Mouse (Mus musculus) testis, adult 2 months (tissue): ENCODE measurements around the gene Crat. TPM values are rescaled to one million over a fixed set of nuclear protein-coding genes. Genes with fewer than 3 reads are reported as not detected.

Experiments used
- H3K27ac ChIP-seq: fragments of 200-500 bp; 2 replicates; pipeline ENCODE4 v1.5.1; 2012; ENCODE audit warnings: low read depth, low read length; ENCODE audit not compliant: control insufficient read depth, insufficient read depth
- H3K27me3 ChIP-seq: fragments of 200-500 bp; 2 replicates; pipeline ENCODE4 v1.6.1; 2012; ENCODE audit warnings: mild to moderate bottlenecking, low read length, moderate library complexity; ENCODE audit not compliant: control insufficient read depth, insufficient read depth
- H3K36me3 ChIP-seq: fragments of 200-500 bp; 2 replicates; pipeline ENCODE4 v1.6.1; 2012; ENCODE audit warnings: mild to moderate bottlenecking, low read length; ENCODE audit not compliant: control insufficient read depth, insufficient read depth
- H3K4me1 ChIP-seq: fragments of 200-500 bp; 2 replicates; pipeline ENCODE4 v1.6.1; 2012; ENCODE audit warnings: low read length; ENCODE audit not compliant: control insufficient read depth, insufficient read depth
- H3K4me3 ChIP-seq: fragments of 200-500 bp; 2 replicates; pipeline ENCODE4 v1.5.1; 2012; ENCODE audit warnings: low read depth, mild to moderate bottlenecking, low read length, moderate library complexity, mixed read lengths; ENCODE audit not compliant: control insufficient read depth
- CTCF ChIP-seq: fragments of 200-500 bp; IDR thresholded peaks from 2 replicates; pipeline ENCODE4 v1.5.1; 2012; ENCODE audit warnings: low read depth, mild to moderate bottlenecking, inconsistent platforms, low read length, moderate library complexity; ENCODE audit not compliant: control insufficient read depth, insufficient read depth, insufficient replicate concordance
- POLR2A ChIP-seq: fragments of 200-500 bp; IDR thresholded peaks from 2 replicates; pipeline ENCODE4 v1.6.1; 2012; ENCODE audit warnings: low read depth, mild to moderate bottlenecking, inconsistent platforms, low read length, moderate library complexity; ENCODE audit not compliant: control insufficient read depth
- polyA plus RNA-seq: library from polyadenylated mRNA; depleted of rRNA; stranded (reverse); fragments of >200 nt; gene quantifications from 2 replicates; pipeline ENCODE4 v1.2.3, GENCODE M21; 2012

Crat gene
- polyA plus RNA-seq, 1 experiment: 591 TPM

DNA sequence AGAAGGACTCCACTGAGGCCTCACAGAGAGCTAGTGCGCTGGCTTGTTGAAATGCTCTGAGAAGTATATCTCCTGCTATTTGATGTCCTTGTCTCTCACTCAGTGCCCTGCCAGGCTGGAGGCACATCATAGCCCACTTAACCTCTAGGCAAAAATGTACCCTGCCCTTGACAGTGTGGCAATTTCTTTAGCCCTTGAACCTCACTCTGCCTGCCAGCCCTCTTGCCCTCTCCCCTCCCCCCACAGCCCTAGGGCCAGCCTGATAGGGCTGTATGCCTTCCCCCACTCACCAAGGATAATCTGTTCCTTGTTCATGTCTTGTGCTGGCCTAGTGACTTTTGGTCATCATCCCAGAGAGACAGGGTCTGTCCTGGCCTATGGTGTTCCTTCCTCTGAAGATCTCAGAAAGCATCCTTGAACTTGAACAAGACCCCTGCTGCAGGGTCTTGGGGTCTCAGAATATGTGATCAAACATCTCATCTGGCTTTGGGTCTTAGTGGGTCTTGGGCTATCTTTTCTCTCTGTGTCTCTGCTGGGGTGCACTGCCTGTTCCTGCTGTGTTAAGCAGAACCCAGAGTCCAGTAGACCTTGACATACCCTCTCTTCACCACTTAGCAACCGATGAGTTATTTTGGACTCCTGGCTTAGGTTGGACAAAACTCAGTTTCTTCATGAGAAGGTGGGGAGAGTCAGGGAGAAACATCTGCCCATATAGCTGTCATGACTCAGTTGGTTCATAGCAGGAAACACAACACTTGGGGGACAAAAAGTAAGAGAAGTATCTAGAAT lies 50.1 kb downstream of the Crat start:
- TF ChIP-seq CTCF (no peak), POLR2A (no peak)
- H3K4me3 ChIP-seq: no peak overlapping the region
- H3K27ac ChIP-seq: no peak overlapping the region; the same call in 1 of the 2 replicates
- H3K4me1 ChIP-seq: peaks cover 9% of the 10 kb centered on the region
- no peaks in the 10 kb centered on the region for H3K36me3 ChIP-seq
- H3K27me3 ChIP-seq: no peaks in the 10 kb centered on the region

DNA sequence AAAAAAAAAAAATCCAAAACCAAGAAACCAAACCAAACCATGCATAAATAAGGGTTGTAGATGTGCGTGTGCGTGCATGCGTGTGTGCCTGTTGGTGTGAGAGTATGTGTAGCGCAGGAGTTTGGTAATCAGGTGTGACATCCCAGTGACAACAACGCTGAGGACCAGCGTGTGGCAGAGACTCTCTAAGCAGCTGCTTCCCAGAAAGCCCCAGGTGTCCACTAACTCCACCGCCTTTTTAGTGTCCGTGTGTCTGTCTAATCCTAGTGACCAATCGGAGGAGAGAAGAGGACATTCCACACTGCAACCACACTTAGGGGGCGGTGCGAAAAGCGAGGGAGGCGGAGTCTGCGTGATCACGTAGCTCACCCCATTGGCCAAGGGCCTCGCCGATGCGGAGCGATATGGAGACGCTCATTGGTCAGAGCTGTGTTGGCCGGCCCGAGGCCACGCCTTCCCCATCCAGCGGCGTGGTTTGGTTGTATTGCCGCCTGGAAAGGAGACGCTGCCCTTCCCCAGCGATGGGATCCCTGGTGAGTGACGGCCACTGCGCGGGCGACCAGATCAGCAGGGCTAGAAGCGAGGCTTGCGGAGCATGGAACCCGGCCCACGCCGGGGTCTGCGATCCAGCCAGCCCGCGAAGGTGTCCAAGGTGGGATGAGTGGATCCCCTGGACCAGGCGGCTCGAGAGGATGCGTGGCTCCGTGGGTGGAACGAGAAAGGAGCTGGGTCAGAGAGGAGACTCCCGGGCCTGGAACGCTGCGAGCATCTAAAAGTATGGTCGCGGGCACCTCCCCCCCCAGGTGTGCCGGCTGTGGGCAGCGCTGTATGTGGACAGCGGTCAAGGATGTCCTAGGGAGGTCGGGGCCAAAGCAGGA lies 51.6 kb downstream of the Crat start, which contains the start of gene Miga2:
Gene Miga2 (plus strand): TSS at position 461 of the 878 bp plus-strand sequence.
- Histone ChIP-seq H3K27ac (no peak within 1 kb of the TSS; the same call in 1 of the 2 replicates), H3K4me1 (peaks cover 13% of the 10 kb centered on the region)

DNA sequence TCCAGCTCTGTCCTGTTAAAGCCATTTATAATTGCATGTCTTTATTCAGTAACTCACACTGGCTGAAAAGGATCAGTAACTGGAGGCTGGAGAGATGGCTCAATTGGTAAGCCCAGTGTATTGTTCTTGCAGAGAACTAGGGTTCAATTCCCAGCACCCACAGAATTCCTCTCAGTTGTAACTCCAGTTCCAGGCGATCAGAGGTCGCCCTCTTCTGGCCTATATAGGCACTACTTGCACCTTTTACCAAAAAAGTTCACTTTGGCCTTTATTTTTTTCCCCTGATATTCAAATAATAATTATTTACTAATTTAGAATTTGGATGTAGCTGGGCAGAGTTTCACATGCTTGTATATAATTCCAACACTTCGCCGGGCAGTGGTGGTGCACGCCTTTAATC lies 52.7 kb downstream of the Crat start:
- Histone ChIP-seq H3K4me1 (peaks cover 19% of the 10 kb centered on the region), H3K4me3 (no peak overlapping the region), H3K27me3 (no peaks in the 10 kb centered on the region), H3K36me3 (no peaks in the 10 kb centered on the region), H3K27ac (no peak overlapping the region)
- TF ChIP-seq POLR2A: no peak
- no peak for TF ChIP-seq CTCF

More for the DNA sequence above, 51.6 kb downstream of the Crat start, which contains the start of gene Miga2:
- H3K4me3 ChIP-seq: peak within 1 kb of the TSS; percentile 80
- no peaks in the 10 kb centered on the region for H3K36me3 ChIP-seq
- H3K27me3 ChIP-seq: no peaks in the 10 kb centered on the region
- TF ChIP-seq POLR2A (peak; percentile 73), CTCF (no peak)

DNA sequence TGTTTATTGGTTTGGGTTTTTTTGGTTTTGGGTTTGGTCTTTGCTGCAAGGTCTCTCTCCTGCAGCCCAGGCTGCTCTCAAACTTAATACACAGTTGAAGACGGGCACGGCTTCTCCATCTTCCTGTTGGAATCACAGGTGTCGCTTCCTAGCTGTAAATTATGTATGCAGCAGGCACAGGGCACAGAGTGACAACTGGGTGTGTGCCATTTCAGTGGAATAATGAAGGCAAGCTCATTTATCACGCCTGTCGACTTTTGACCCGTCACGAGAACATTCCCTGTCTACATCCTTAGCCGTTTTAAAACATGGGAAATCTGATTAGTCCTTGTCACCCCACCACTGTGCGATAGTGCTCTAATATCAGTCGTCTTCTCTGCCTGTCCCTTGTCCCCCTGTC lies 55.0 kb downstream of the Crat start:
- no peak for TF ChIP-seq CTCF
- TF ChIP-seq POLR2A: no peak
- peaks cover 21% of the 10 kb centered on the region for H3K4me1 ChIP-seq
- H3K36me3 ChIP-seq: no peaks in the 10 kb centered on the region
- no peak overlapping the region for H3K27ac ChIP-seq
- H3K4me3 ChIP-seq: no peak overlapping the region
- H3K27me3 ChIP-seq: no peaks in the 10 kb centered on the region

DNA sequence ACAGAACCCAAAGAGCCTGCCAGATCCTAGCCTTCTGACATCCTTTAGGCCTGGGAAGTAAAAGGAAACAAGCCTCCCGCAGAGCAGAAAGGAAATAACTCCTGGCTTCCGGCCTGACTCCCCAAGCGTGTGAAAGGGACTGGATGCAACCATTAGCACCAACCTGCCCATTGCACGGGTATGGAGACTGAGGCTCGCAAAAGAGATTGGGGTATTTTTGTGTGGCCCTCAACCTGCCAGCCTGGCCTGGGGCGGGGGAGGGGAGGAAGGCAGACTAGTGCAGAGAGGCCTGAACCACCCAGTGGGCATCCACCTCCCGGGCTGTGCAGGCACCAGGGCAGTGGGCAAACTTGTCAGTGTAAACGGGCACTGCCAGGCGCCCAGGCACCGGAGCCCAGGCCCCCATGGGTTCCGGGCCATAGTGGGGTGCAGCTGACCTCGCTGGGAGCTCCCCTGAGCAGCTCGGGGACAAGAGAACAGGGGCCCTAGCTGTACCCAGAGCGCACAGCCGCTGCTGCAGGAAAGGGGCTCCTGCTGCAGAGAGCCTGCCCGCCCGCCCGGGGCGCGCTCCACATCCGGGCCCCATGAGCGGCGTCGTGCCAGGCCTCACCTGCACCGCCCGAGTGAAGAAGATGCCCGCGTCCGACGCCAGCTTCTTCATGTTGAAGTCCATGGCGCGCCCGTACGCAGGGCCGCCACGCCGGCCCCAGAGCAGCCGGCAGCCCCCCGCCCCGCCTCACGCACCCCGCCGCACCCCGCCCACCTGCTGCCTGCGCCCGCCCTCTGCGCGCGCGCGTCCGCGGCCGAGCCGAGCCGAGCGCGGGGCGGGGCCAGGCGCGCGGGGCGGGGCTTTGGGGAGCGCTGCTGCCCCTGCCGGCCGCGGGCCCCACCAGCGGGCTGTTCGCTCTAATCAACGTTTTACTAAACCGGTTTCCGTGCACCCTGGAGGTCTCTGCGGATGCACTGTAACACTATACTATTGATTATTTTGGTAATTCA lies 56.8 kb downstream of the Crat start, which contains the start of gene Sh3glb2:
Gene Sh3glb2 (minus strand): TSS at position 805 of the 999 bp plus-strand sequence.
- H3K27me3 ChIP-seq: no peaks in the 10 kb centered on the region
- 0 out of 2 replicates have a peak, but pooled peaks have one; percentile 37 for TF ChIP-seq POLR2A
- TF ChIP-seq CTCF: 0 out of 2 replicates have a peak, but pooled peaks have one; percentile 24
- H3K36me3 ChIP-seq: no peaks in the 10 kb centered on the region
- no peak within 1 kb of the TSS for H3K27ac ChIP-seq
- peaks cover 12% of the 10 kb centered on the region for H3K4me1 ChIP-seq
- H3K4me3 ChIP-seq: peak within 1 kb of the TSS; percentile 88
